Mouse (Mus musculus) Patski (cell line): ENCODE data around the gene Speer1. TPM values are rescaled to one million over a fixed set of nuclear protein-coding genes. Genes with fewer than 3 reads are reported as not detected.
"Not testable (repeated sequence)": the region's sequence is repeated elsewhere in the genome, so short reads cannot be mapped to it uniquely, and the experiment has no call there.

ENCODE experiments used
- ATAC-seq: fragments of 100-300 bp; one replicate; pipeline ENCODE4 v1.8.0; 2021
- CTCF ChIA-PET: fragments of 350-600 bp; sonication (Branson Sonifier 250); formaldehyde crosslinking; loops from one replicate; lab custom pipeline; 2022; ENCODE audit warnings: inconsistent platforms; lab: Charles Lee
- POLR2A ChIA-PET: fragments of 350-600 bp; sonication (Branson Sonifier 250); formaldehyde crosslinking; loops from one replicate; lab custom pipeline; 2022; ENCODE audit warnings: antibody characterized with exemption, inconsistent platforms; lab: Charles Lee
- DNase-seq: peaks from one replicate; pipeline ENCODE4 v3.0.0-alpha.2; 2011; ENCODE audit warnings: low read depth, low spot score
- H3K27me3 ChIP-seq: fragments of 371-371 bp; one replicate; pipeline ENCODE4 v1.5.1; 2021
- in situ Hi-C: fragments of 300-500 bp; cut with MboI; formaldehyde crosslinking; loops from 3 replicates; pipeline ENCODE4 v1.11.1; 2018; ENCODE audit warnings: low pct_unique_long_range_greater_than_20kb, mixed read lengths
- polyA plus RNA-seq: library from polyadenylated mRNA; unstranded; gene quantifications from one replicate; pipeline ENCODE4 v1.2.3, GENCODE M21; 2021

Gene Speer1
- polyA plus RNA-seq, result not detected

DNA sequence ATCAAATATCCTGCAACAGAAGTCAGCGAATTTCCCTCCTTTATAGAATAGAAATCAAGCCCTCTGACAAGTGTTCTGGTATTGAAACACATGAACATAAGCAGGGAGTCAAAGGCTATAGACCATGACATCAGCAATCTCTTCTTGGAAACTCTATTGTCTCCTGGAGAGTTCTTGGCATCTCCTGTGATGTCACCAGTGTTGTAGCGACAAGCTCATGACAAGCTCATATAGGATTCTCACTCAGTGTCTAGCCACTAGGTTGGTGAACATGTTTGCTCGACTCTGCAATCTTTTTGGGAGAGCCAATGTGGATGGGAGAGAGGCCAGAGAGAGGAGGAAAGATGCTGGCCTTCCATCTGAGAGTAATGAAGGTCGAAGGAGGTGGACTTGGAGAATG is at the start of gene Speer1:
Speer1 (plus strand) TSS at position 301 of the 400 bp plus-strand sequence.
- H3K27me3 ChIP-seq, DNase-seq, ATAC-seq, in situ Hi-C loops, POLR2A ChIA-PET, CTCF ChIA-PET: not testable (repeated sequence)

Other genes with a start within 250 kb of the Speer1 start
- not detected for gene Gm8879, start 213.9 kb upstream of the Speer1 start, polyA plus RNA-seq
- gene Gm5861, start 158.4 kb upstream of the Speer1 start, polyA plus RNA-seq, result not detected
- gene Gm8890, start 85.5 kb upstream of the Speer1 start, polyA plus RNA-seq, result not detected
- not detected for gene Gm8897, start 74.9 kb downstream of the Speer1 start, polyA plus RNA-seq
- not detected for gene Gm8906, start 161.2 kb downstream of the Speer1 start, polyA plus RNA-seq